Mouse (Mus musculus): ENCODE measurements at regions not wholly inside any gene's neighbourhood (a gene's known extent, or its start where the extent isn't known, plus 50 kb on each side); places are given as distances from the start of the nearest gene placed in this dataset.

DNA sequence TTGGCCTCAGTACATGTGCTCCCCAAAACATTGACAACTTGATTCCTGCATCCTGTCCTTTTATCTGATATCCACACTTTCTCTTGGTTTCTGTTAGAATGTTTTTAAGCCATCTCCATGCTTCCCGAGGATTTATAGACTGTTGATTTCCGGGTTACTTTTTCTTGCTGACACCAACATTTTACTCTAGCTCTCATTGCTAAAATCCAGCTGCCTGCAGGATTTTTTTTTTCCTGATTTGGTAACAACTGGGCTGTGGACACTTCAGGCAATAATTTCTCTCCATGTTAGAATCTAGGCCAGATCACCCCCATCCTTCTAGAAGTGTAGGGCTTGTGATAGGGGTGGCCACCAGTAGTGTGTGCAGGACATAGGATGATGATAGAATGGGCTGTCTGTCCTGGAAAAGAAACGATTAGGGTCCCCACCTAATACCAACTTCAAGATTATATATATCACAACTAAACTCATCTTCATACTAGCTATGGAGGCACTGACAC lies 182.6 kb downstream of the Clic5 start:
- 75% methylated on average over 3 of the region's 3 CpGs for WGBS
- H3K36me3 ChIP-seq, result no peaks in the 10 kb centered on the region
- no peaks in the 10 kb centered on the region for H3K27me3 ChIP-seq
- no peak overlapping the region for H3K9ac ChIP-seq
- no peak overlapping the region for H3K4me3 ChIP-seq
- no peak overlapping the region for H3K4me2 ChIP-seq
- peaks cover 31% of the 10 kb centered on the region for H3K4me1 ChIP-seq (replicated peaks)
- no peak for ATAC-seq (replicated peaks; ENCODE audit: insufficient number of reproducible peaks, insufficient read depth, low FRiP score, low read depth)
- no peaks in the 10 kb centered on the region for H3K9me3 ChIP-seq (replicated peaks)
- no peak overlapping the region for H3K27ac ChIP-seq

DNA sequence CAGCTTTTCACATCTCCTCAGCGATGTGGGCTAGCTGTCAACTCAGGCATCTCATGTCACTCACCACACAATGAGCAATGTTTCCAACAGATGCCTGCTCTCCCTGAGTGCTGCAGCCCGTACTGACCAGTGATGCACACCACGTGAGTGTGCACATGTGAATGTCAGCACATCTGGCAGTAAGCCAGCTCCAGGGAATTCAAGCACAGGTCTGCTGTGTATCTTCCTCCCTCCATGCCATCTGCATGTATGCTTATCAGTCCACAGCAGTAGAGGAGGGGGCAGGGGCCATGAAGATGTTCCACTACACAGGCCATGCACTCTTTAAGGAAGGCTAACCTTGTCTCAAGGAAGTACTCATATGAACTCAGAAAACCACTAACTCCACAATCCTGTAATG lies 183.2 kb downstream of the Clic5 start:
- no peaks in the 10 kb centered on the region for H3K9me3 ChIP-seq (replicated peaks)
- no peak overlapping the region for H3K4me3 ChIP-seq
- no peak overlapping the region for H3K4me2 ChIP-seq
- H3K36me3 ChIP-seq, result no peaks in the 10 kb centered on the region
- H3K9ac ChIP-seq, result no peak overlapping the region
- peak; percentile 44 for ATAC-seq (replicated peaks; ENCODE audit: insufficient number of reproducible peaks, insufficient read depth, low FRiP score, low read depth)
- 18% methylated on average over 3 of the region's 3 CpGs for WGBS
- H3K27ac ChIP-seq, result no peak overlapping the region
- no peaks in the 10 kb centered on the region for H3K27me3 ChIP-seq
- peaks cover 31% of the 10 kb centered on the region for H3K4me1 ChIP-seq (replicated peaks)

DNA sequence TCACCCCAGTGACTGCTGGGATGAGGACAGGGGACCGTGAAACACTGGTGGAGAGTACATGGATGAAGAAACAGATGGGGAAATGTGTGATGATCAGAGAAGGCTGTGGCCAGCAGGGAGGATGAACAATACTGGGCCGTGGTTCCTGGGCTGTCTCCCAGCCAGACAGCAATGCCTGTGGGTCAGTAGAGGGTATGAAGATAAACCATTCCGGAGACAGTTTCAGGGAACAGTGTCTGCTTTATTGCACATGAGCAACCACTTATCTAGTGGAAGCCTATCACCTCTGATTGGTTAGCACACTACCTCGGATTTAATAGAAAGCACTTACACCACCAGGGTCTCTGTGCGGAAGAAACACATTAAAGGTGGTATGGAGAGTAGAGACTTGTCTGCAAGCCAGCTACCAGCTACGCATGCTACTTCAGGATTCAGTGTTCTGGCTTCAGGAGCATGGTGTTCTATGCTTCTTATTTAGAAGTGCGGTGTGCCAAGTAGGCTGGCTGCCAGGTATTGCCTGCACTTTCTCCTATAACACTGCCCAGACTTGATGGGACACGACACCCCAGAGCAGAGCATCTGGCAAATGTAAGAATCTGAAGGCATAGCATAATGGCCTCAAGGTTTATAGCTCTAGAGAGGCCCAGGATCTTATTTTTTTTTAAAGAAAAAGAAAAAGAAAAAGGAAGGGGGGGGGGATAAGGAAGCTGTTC lies 185.5 kb downstream of the Clic5 start:
- peaks cover 19% of the 10 kb centered on the region for H3K4me1 ChIP-seq (replicated peaks)
- H3K36me3 ChIP-seq, result no peaks in the 10 kb centered on the region
- no peak overlapping the region for H3K9ac ChIP-seq
- WGBS, result 43% methylated on average over 8 of the region's 8 CpGs
- peak overlapping the region; percentile 82 for H3K27ac ChIP-seq
- ATAC-seq (replicated peaks; ENCODE audit: insufficient number of reproducible peaks, insufficient read depth, low FRiP score, low read depth), result peak; percentile 84
- H3K9me3 ChIP-seq (replicated peaks), result no peaks in the 10 kb centered on the region
- no peak overlapping the region for H3K4me3 ChIP-seq
- H3K4me2 ChIP-seq, result no peak overlapping the region
- H3K27me3 ChIP-seq, result no peaks in the 10 kb centered on the region

GRCm38 (mm10) chr17:44378391-44378790 lies 190.0 kb downstream of the Clic5 start:
- H3K27ac ChIP-seq, result no peak overlapping the region
- WGBS, result 70% methylated on average over 7 of the region's 7 CpGs

GRCm38 (mm10) chr17:44388916-44389315 lies 200.5 kb downstream of the Clic5 start:
- no peak overlapping the region for H3K4me2 ChIP-seq
- H3K9me3 ChIP-seq (replicated peaks), result no peaks in the 10 kb centered on the region
- ATAC-seq (replicated peaks; ENCODE audit: insufficient number of reproducible peaks, insufficient read depth, low FRiP score, low read depth), result no peak
- no peak overlapping the region for H3K27ac ChIP-seq
- no peaks in the 10 kb centered on the region for H3K36me3 ChIP-seq
- H3K4me1 ChIP-seq (replicated peaks), result no peaks in the 10 kb centered on the region
- 87% methylated on average over 2 of the region's 2 CpGs for WGBS
- H3K27me3 ChIP-seq, result no peaks in the 10 kb centered on the region
- H3K9ac ChIP-seq, result no peak overlapping the region
- no peak overlapping the region for H3K4me3 ChIP-seq

More at GRCm38 (mm10) chr17:44378391-44378790, 190.0 kb downstream of the Clic5 start:
- H3K36me3 ChIP-seq, result no peaks in the 10 kb centered on the region
- no peak overlapping the region for H3K4me2 ChIP-seq
- no peak overlapping the region for H3K9ac ChIP-seq
- peaks cover 5% of the 10 kb centered on the region for H3K4me1 ChIP-seq (replicated peaks)
- no peaks in the 10 kb centered on the region for H3K27me3 ChIP-seq
- no peaks in the 10 kb centered on the region for H3K9me3 ChIP-seq (replicated peaks)
- no peak overlapping the region for H3K4me3 ChIP-seq
- ATAC-seq (replicated peaks; ENCODE audit: insufficient number of reproducible peaks, insufficient read depth, low FRiP score, low read depth), result no peak

GRCm38 (mm10) chr17:44397829-44398228 lies 209.4 kb downstream of the Clic5 start:
- Histone ChIP-seq H3K9ac (no peak overlapping the region), H3K4me1 (replicated peaks) (no peaks in the 10 kb centered on the region), H3K27ac (no peak overlapping the region), H3K9me3 (replicated peaks) (no peaks in the 10 kb centered on the region), H3K4me2 (no peak overlapping the region), H3K4me3 (no peak overlapping the region), H3K36me3 (no peaks in the 10 kb centered on the region), H3K27me3 (no peaks in the 10 kb centered on the region)
- WGBS, result 81% methylated on average over 5 of the region's 5 CpGs
- ATAC-seq (replicated peaks; ENCODE audit: insufficient number of reproducible peaks, insufficient read depth, low FRiP score, low read depth), result no peak

- 74% methylated on average over 5 of the region's 5 CpGs for WGBS
- H3K9me3 ChIP-seq (replicated peaks), result no peaks in the 10 kb centered on the region
- no peak for ATAC-seq (replicated peaks; ENCODE audit: insufficient number of reproducible peaks, insufficient read depth, low FRiP score, low read depth)
Observed at GRCm38 (mm10) chr17:44398231-44398630, 209.8 kb downstream of the Clic5 start.

DNA sequence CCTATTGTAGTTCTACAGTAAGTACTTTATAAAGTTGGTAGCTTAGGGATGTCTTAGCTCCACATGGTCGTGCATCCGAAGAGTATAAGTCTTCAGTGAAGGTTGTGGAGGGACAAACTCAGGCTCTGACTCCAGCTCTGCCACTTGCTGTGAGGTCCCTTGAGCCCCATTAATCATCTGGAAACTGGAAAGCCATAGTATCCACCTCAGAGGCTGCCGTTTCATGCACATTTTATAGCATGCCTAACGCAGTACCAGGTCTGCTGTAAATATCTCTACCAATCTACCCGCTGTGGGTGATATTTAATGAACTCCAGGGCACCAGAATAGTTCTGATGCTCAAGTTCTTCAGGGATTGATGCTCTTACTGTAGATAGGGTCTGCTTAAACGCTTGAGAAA lies 216.5 kb downstream of the Clic5 start:
- H3K27ac ChIP-seq, result no peak overlapping the region
- no peak for ATAC-seq (replicated peaks; ENCODE audit: insufficient number of reproducible peaks, insufficient read depth, low FRiP score, low read depth)
- no peaks in the 10 kb centered on the region for H3K27me3 ChIP-seq
- H3K9me3 ChIP-seq (replicated peaks), result no peaks in the 10 kb centered on the region
- WGBS, result 78% methylated on average over 6 of the region's 6 CpGs
- H3K4me3 ChIP-seq, result no peak overlapping the region
- H3K4me2 ChIP-seq, result no peak overlapping the region
- H3K36me3 ChIP-seq, result no peaks in the 10 kb centered on the region
- H3K9ac ChIP-seq, result no peak overlapping the region
- no peaks in the 10 kb centered on the region for H3K4me1 ChIP-seq (replicated peaks)

More at GRCm38 (mm10) chr17:44398231-44398630, 209.8 kb downstream of the Clic5 start:
- Histone ChIP-seq H3K27ac (no peak overlapping the region), H3K4me3 (no peak overlapping the region), H3K36me3 (no peaks in the 10 kb centered on the region), H3K27me3 (no peaks in the 10 kb centered on the region), H3K9ac (no peak overlapping the region), H3K4me2 (no peak overlapping the region), H3K4me1 (replicated peaks) (no peaks in the 10 kb centered on the region)

DNA sequence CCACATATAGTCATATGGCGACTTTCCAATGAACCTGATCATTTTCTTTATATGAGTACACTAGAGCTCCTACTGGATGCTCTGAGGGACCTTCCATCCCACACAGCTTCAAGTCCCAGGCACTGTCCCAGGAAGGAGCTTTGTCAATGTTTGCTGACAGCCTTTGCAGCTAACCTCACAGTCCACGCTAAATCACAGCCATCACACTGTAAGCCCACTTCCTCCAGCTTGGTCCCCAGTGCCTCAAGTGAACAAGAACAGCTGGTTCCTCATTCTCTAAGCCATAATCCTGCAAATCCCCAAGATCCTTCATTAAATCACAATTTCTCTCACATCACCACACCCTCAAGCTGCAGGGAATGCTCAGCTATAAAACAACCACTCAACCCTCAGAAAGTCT lies 222.6 kb downstream of the Clic5 start:
- WGBS, result 69% methylated on average over 2 of the region's 2 CpGs
- no peaks in the 10 kb centered on the region for H3K4me1 ChIP-seq (replicated peaks)
- H3K27me3 ChIP-seq, result no peaks in the 10 kb centered on the region
- H3K4me2 ChIP-seq, result no peak overlapping the region
- H3K9ac ChIP-seq, result no peak overlapping the region
- peaks cover 3% of the 10 kb centered on the region; the same call in 1 of the 2 replicates for H3K9me3 ChIP-seq (replicated peaks)
- H3K4me3 ChIP-seq, result no peak overlapping the region
- no peaks in the 10 kb centered on the region for H3K36me3 ChIP-seq
- ATAC-seq (replicated peaks; ENCODE audit: insufficient number of reproducible peaks, insufficient read depth, low FRiP score, low read depth), result no peak
- no peak overlapping the region for H3K27ac ChIP-seq

DNA sequence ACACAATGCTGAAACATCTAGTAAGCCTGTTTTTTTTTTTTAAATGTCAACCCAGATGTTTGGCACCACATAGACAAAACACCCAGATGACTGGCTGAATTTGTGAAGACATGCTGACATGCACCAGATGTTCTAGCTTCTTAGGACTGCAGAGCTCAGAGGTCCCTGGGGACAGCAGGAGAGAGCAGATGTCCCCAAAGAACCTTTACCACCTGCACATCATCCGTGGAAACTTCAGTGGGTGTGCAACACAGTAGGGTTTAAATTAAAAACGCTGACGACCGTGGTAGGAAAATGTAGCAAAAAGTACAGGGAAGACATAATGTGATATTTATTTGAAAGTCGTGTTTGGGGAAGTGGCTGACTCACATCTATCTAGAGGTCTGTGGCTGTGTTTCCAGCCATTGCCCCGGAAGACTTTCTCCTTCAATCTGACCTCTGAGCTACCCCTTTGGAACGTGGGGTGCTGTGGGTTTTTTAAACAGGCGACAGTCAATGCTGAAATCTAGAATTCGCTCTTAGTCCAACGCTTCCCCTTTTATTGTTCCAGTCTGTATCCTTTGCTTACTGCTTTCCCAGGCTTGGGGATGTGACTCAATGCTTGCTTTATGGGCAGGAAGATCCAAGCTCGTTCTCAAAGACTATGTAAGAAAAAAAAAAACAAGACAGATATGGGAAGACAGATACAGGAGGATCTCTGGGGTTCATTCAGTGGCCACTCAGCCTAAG lies 230.5 kb downstream of the Clic5 start:
- no peak overlapping the region for H3K4me2 ChIP-seq
- H3K4me1 ChIP-seq (replicated peaks), result no peaks in the 10 kb centered on the region
- no peaks in the 10 kb centered on the region for H3K27me3 ChIP-seq
- ATAC-seq (replicated peaks; ENCODE audit: insufficient number of reproducible peaks, insufficient read depth, low FRiP score, low read depth), result no peak
- H3K27ac ChIP-seq, result no peak overlapping the region
- WGBS, result 59% methylated on average over 11 of the region's 11 CpGs
- H3K9ac ChIP-seq, result no peak overlapping the region
- H3K36me3 ChIP-seq, result no peaks in the 10 kb centered on the region
- peaks cover 6% of the 10 kb centered on the region; the same call in 1 of the 2 replicates for H3K9me3 ChIP-seq (replicated peaks)
- H3K4me3 ChIP-seq, result no peak overlapping the region

DNA sequence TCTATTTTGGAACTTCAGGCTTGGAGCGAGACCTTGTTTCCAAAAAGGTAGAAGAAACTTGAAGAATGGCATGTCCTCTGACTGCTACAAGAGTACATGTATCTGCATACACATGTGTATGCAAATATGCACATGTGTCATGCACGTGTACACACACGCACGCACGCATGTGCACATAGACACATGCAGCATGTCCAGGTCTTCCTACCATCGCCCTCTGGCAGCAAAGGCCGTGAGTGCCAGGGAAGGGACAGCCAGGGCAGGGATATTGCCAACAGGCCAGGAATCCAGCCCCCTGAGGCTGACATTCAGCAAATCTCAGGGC lies 231.0 kb downstream of the Clic5 start:
- no peak overlapping the region for H3K4me3 ChIP-seq
- no peaks in the 10 kb centered on the region for H3K4me1 ChIP-seq (replicated peaks)
- H3K36me3 ChIP-seq, result no peaks in the 10 kb centered on the region
- no peak overlapping the region for H3K4me2 ChIP-seq
- no peaks in the 10 kb centered on the region; the same call in 1 of the 2 replicates for H3K27me3 ChIP-seq
- peaks cover 6% of the 10 kb centered on the region; the same call in 1 of the 2 replicates for H3K9me3 ChIP-seq (replicated peaks)
- no peak overlapping the region for H3K9ac ChIP-seq
- ATAC-seq (replicated peaks; ENCODE audit: insufficient number of reproducible peaks, insufficient read depth, low FRiP score, low read depth), result no peak
- H3K27ac ChIP-seq, result no peak overlapping the region
- WGBS, result 89% methylated on average over 7 of the region's 7 CpGs
